Mouse (Mus musculus) small intestine, adult 2 months (tissue): ENCODE results near the gene Agtrap.

Experiments used
- CTCF ChIP-seq: fragments of 200-500 bp; IDR thresholded peaks from 2 replicates; pipeline ENCODE4 v1.5.1; 2012; ENCODE audit warnings: low read depth, mild to moderate bottlenecking, control low read depth, inconsistent platforms, low read length, moderate library complexity, mixed read lengths; ENCODE audit not compliant: insufficient replicate concordance, insufficient read length; ENCODE audit errors: extremely low read depth
- POLR2A ChIP-seq: fragments of 200-500 bp; IDR thresholded peaks from 2 replicates; pipeline ENCODE4 v1.6.1; 2012; ENCODE audit warnings: low read depth, mild to moderate bottlenecking, control low read depth, inconsistent platforms, low read length, moderate library complexity

DNA sequence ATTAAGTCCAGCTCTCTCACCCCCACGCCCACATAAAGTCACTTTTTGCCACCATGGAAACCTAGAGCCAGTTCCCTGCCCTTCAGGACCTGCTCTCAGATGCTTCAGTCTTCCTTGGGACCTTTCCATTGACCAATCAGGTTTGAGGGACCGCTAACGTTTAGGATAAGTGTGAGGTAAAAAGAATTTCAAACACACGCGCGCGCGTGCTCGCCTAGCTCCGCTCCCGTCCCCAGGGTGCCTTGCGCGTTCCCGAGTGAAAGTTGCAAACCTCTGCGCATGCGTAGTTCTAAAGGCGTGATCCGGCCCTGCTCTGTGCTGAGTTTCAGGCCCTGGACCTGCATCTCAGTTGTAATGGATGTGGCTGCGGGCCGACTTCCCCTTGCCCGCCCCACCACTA lies 12.6 kb downstream of the Agtrap start:
- no peak for TF ChIP-seq CTCF
- no peak for TF ChIP-seq POLR2A
